Mouse (Mus musculus): ENCODE data around the gene Tbc1d1.

Gene Tbc1d1

DNA sequence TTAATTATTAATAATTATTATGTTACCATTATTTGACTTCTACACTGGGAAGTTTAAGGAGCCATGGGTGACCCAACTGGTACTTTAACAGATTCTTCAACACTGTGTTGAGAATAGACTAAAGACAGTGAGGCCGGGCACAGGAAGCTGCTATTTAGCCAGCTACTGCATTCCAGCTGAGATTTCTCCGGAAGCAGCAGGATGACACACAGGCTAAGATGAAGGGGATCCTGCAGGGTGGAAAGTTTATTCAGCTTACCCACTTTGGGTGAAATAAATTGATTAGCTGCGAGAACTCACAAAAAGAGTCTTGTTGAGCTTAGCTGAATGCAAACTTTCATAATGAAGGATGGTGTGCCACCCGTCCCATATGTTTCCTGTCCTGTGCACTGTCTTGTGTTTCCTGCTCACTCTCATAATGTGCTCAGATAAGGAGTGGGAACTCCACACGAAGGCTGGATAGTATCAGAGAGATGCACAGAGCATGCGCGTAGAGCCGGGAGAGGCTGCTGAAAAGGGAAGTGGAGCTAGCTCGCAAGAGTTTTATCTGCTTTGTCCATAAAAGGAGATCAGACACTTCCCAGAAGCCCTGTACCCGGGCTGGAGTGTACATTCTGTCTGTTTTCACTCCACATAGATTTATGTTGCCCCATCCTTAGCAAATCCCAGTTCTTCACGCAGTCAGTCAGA, at the start of gene Tbc1d1:
Gene Tbc1d1 (plus strand): TSS at position 445 of the 690 bp plus-strand sequence.
- no peak for DNase-seq (ENCODE audit: low spot score)

- no peak for DNase-seq (ENCODE audit: low spot score)
Measured at GRCm38 (mm10) chr5:64107596-64108289, 48.4 kb upstream of the Tbc1d1 start.

DNA sequence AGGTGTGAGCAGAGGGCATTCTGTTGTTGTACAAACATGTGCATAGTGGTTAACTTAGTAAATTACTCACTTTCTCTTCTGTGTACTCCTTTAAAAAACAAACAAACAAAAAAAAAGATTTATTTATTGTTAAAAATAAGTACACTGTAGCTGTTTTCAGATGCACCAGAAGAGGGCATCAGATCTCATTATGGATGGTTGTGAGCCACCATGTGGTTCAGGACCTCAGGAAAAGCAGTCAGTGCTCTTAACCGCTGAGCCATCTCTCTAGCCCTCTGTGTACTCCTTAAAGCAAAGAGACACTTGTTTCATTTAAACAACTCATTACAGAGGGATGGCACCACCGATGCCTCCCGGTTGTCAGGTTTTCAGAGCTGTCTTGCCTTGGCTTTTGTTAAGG, 46.9 kb upstream of the Tbc1d1 start:
- DNase-seq (ENCODE audit: low spot score): peak; percentile 32

- DNase-seq (ENCODE audit: low spot score): peak; percentile 74
Measured at GRCm38 (mm10) chr5:64112360-64112759, 43.7 kb upstream of the Tbc1d1 start.

- DNase-seq (ENCODE audit: low spot score): no peak
Measured at GRCm38 (mm10) chr5:64114210-64114609, 41.9 kb upstream of the Tbc1d1 start.

- DNase-seq (ENCODE audit: low spot score): no peak
Measured at GRCm38 (mm10) chr5:64117191-64117590, 38.9 kb upstream of the Tbc1d1 start.

- DNase-seq (ENCODE audit: low spot score): no peak
Measured at GRCm38 (mm10) chr5:64125783-64126182, 30.3 kb upstream of the Tbc1d1 start.

DNA sequence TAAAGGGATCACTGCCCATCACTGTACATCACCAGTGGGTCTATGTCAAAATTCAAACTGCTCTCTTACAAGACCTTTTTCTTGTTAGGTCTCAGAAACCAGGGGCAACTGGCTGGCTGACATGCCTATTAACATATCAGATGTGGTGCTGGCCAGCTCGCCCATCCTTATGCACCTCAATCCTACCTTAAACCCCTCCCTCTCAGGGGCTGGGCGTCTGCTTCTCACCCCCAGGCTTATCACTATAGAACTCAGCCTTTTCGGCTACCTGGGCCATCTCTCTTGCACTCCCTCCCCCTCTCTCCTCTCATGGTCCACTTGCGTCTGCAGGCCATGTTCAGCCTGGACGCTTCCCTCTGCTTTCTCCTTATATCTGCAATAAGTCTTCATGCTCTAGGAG, 24.6 kb upstream of the Tbc1d1 start:
- DNase-seq (ENCODE audit: low spot score): no peak

- DNase-seq (ENCODE audit: low spot score): no peak
Measured at GRCm38 (mm10) chr5:64133901-64134300, 22.2 kb upstream of the Tbc1d1 start.

- no peak for DNase-seq (ENCODE audit: low spot score)
Measured at GRCm38 (mm10) chr5:64136325-64136724, 19.8 kb upstream of the Tbc1d1 start.

GRCm38 (mm10) chr5:64140202-64140601, 15.9 kb upstream of the Tbc1d1 start:
- DNase-seq (ENCODE audit: low spot score): peak; percentile 73

- no peak for DNase-seq (ENCODE audit: low spot score)
Measured at GRCm38 (mm10) chr5:64144315-64144714, 11.8 kb upstream of the Tbc1d1 start.

- DNase-seq (ENCODE audit: low spot score): no peak
Measured at GRCm38 (mm10) chr5:64146384-64147005, 9.6 kb upstream of the Tbc1d1 start.

DNA sequence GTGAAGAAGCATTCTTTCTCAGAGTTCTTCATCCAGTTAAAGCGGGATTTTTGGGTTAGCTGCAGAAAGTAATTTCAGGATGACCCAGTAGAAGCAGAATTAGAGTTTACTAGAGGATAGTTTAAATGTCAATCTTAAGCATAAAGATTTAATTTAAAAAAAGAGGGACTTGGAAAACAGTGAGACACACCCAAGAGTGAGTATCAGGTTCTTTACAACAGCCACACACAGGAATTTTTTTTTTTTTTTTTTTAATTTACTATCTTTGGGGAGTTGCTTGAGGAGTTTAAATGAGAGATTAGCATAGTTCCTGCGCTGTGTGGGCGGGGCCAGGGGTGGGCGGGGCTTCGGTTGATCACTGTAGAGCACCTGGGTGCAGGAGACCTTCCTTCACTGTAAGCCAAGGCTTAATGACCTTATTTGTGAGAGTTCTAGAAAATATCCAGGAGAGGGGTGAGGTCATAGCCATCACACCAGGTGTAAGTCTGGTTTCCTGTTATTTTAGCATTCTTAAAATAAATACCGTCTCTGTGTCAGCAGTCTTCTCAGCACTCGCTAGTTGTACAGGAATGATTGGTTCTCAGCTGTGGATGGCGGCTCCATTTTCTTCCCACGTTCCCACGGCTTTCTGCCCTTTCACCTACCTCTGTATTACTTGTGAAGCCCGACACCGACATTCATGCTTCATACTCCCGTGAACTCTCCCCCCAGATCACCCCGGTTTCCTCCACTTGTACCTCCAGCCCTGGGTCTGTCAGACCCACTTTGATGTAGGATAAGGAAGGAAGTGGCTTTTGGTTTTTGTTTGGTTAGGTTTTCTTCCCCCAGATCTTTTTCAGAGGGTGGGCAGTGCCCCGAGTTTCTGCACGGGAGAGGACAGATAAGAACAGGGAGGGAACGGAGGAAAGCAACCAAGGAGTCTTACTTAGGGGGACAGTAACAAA, 6.6 kb upstream of the Tbc1d1 start:
- DNase-seq (ENCODE audit: low spot score): no peak

DNA sequence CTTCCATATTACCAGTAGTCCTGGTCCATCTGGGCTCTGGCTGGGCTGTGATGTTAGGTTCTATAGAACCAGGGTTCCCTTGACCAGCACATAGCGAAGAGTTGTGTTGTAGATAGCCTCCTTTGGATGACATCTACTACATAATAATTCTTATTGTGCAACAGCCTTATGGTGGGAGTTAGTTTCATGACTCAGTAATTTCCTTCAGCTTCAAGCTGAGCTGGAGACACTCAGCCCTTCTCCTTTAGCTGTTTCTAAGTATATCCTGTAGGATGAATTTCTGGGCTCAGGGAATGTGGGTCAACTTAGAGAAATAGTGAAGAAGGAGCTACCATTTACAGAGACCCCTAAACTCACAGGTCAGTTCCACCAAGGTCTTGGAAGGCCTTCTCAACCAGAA, 2.8 kb upstream of the Tbc1d1 start:
- no peak for DNase-seq (ENCODE audit: low spot score)

GRCm38 (mm10) chr5:64156579-64156978, 474 bp downstream of the Tbc1d1 start:
- no peak for DNase-seq (ENCODE audit: low spot score)

GRCm38 (mm10) chr5:64157926-64158325, 1.8 kb downstream of the Tbc1d1 start:
- DNase-seq (ENCODE audit: low spot score): no peak

DNA sequence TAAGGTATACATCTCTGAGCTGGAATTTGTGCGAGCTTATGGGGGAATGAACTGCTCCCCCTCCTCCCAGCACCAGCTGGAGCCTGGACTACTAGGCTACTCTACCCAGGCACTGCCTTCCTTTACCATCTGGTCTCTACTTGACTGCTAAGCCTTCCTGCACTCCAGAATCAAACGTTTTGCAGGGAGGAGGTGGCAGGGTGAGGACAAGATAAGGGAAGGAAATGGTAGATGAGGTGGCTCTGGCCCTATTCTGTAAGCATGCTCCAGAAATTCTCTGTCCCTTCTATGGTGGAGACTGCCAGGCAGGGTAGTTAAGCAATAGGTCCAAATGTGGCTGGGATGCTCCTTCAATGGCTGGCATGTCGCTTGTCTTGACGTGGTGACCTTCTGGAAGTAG, 2.4 kb downstream of the Tbc1d1 start:
- no peak for DNase-seq (ENCODE audit: low spot score)

GRCm38 (mm10) chr5:64159065-64159780, 3.1 kb downstream of the Tbc1d1 start:
- DNase-seq (ENCODE audit: low spot score): no peak

GRCm38 (mm10) chr5:64159781-64160704, 3.9 kb downstream of the Tbc1d1 start:
- DNase-seq (ENCODE audit: low spot score): peak; percentile 10
